Mouse (Mus musculus) activated CD4-positive, CD25-positive, alpha-beta regulatory T cell, adult 9 weeks (primary cell): ENCODE data around the gene Ccdc51. TPM values are rescaled to one million over a fixed set of nuclear protein-coding genes. Genes with fewer than 3 reads are reported as not detected.

Experiments used
- polyA plus RNA-seq: library from polyadenylated mRNA; unstranded; fragments of 100-300 nt; shearing (Covaris generic); gene quantifications from one replicate; pipeline ENCODE4 v1.2.1, GENCODE M21; 2017

Ccdc51 gene
- polyA plus RNA-seq: 18.4 TPM

DNA sequence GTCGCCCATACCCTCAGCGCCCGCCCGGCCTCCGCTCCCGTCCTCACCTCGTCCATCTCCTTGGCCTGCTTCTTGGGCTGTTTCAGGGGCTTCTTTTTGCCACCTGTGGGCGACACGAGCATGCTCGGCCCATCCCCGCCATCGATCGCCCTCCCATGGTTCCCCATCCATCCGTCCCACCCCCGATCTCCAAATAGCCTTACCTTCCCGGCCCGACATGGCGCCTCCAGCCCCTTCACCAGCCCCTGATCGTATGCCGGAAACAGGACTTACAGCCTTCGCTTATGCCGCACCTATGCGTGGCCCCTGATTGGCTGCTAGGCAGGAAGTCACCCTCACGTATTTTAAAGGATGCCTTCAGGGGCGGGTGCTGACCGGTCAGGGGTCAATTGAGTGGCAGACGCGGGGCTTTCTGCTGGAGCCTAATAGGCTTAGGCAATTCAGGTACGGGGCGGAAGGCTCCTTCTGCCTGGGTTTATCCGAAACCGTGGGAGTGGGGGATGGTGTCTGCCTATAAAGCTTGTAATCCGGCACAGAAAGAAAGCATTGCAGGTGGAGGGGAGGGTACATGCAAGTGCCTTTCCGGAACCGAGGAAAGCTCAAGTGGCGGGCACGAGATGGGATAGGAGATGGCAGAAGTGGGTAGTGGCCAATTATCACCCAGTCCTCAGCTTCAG is at the start of gene Ccdc51, which contains the start of gene Tma7:
Gene Ccdc51 (plus strand): TSS at position 370 of the 677 bp plus-strand sequence.
Gene Tma7 (minus strand): TSS at position 464 of the 677 bp plus-strand sequence.

DNA sequence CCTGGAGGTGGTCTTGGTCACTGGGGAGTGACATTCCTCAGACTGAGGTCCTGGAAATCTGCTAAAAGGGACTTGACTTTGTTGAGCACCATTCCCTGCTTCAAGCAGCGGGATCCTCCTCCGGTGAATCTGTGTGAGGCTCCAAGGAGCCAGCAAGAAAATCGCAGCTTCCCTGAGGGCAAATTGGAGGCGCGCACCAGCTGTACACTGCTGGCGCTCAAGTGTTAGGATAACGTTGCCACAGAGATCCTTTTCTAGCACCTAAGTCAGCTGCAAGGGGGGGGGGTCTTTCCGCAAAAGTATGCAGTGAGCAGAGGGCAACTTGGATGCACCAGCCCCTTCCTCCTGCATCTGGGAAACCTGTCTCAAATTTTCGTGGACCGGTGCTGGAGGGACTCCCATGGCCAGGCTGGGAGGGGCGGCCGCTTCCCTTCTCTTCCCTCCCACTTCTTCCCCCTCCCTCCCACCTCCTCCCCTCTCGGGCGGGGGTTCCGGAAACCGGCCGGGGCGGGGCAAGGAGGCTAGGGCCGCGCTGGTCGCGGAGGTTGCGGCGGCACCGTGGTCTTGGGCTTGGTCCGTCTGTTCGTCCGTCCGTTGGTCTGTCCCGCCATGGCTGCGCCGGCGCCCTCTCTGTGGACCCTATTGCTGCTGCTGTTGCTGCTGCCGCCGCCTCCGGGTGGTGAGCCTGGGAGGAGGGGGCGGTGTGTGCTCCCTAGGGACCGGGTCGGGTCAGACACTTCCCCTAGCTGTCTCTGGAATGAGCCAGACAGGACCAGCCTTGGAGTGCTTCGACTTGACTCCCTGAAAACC is 44.0 kb upstream of the Ccdc51 start, which contains the start of gene Shisa5:
Gene Shisa5 (plus strand): TSS at position 480 of the 810 bp plus-strand sequence.

DNA sequence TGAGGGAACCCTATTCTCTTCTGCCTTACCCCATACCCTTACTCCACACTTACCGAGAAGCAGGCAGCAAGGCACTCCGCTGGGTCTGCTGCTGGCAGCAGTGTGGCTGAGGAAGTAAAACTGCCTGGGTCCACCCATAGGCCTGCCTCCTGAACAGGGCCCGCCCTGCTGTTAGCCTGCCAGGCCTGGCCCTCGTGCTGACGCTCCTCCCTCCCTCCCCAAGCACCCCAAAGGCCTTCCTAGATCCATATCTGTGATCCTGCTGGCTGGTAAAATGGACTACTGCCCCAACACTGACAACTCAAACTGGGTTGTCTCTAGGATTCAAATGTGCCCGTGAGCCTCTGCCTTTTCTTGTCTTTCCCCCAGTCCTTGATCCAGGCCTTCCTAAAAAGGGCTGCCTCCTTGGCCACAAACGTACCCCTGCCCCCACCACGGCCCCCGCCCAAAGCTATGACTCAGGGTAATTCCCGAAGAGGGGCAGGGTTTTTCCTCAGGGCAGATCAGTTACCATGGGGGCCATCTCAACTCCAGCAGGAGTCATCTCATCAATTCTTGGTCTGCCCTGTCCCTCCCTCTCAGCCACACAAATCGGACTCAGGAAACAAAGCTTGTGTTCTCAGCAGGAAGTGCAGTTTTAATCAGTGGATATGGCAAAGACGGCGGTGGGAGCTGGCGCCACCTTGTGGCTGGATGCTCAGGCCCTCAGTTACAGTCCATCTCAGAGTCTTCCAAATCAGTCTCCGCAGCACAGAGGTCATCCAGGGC is 23.0 kb upstream of the Ccdc51 start, which contains the start of gene Trex1:
Gene Trex1 (minus strand): TSS at position 599 of the 768 bp plus-strand sequence.

DNA sequence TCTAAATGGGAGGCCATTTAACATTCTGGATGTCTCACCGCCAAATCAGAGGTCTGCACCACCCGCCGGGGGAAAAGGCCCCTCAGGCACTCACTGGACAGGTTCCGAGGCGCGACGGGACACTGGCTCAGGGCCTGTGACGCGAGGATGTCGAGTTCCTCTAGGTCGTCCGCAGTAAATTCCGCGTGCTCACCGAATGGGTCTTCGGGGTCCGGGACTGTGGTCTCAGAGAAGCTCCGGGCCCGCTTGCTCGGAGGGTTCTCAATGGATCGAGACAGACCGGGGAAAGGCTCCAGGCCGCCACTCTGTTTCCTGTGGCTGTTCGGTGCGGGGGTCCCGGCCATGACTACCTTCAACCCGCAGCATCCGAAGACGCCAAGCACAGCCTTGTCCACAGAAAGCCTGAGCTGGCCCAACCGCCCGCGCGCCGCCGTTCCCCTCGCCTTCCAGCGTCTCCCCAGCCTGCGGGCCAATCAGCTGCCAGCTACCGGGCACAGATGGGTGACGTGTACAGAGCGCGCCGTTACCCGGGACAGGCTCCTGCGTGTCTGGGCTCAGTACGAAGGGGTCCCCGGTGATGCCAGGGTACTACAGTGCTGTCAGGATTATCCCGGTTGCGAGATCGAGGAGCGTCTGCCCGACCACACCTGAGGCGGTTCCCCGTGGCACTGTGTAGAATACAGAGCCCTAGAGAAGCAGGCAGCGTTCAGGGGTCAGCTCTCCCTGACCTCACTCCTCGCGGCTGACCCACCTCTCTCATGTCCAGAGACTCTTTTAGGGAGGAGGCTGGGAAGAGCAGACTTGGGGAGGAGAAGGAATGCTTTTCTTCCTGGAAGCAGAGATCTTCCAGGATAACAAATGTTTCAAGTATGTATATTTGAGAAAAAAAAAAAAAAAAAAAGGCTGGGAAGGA is 8.4 kb upstream of the Ccdc51 start, which contains the start of gene Atrip:
Gene Atrip (minus strand): TSS at position 464 of the 913 bp plus-strand sequence.

DNA sequence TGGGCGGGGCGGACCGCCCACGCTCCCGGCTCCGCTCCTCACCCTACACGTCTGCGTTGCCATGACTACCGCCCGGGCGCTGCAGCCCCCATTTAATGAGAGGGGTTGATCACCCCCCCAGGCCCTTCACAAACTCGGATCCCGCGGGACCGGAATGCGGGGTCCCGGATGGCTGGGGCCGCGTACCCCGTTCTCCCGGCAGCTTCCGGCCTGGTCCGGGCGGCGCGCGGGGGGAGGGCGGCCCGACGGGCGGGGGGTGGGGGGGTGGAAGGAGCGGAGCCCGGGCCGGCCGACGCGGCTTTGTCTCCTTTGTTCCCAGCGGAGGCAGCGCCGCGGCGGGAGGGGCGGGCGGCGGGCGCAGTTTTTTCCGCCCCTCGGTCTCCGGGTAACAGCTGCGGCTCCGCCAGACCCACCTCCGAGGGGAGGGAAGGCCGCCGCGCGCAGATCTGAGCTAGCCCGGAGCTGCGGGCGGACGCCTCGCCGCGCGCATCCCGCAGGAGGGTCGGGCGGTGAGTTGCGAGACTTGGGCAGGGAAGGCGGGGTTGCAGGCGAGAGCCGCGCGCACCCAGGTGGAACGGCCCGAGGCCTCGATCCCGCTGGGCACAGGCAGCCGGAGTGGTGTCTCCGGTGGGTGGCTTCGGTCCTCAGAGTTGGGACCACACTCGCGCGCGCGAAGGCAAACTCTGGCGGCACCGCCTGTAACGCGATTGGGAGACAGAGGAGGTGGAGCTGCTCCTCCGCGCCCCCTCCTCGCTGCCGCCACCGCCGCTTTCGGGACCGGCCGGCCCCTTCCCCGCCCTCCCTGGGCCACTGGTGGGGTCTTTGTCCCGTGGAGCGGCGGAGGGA is 13.1 kb downstream of the Ccdc51 start, which contains the start of gene Plxnb1:
Gene Plxnb1 (plus strand): TSS at position 253 of the 846 bp plus-strand sequence.

Other genes starting within 250 kb of the Ccdc51 start
- gene Slc26a6, start 229.2 kb upstream of the Ccdc51 start, polyA plus RNA-seq: 19.5 TPM
- gene Tmem89, start 167.9 kb upstream of the Ccdc51 start, polyA plus RNA-seq: not detected
- gene Uqcrc1, start 145.9 kb upstream of the Ccdc51 start, polyA plus RNA-seq: 346 TPM
- 0.95 TPM for gene Col7a1, start 128.9 kb upstream of the Ccdc51 start, polyA plus RNA-seq
- not detected for gene Ucn2, start 96.5 kb upstream of the Ccdc51 start, polyA plus RNA-seq
- 5.7 TPM for gene Pfkfb4, start 90.7 kb upstream of the Ccdc51 start, polyA plus RNA-seq
- gene Shisa5, start 43.9 kb upstream of the Ccdc51 start, polyA plus RNA-seq: 4,784 TPM
- gene Trex1, start 22.8 kb upstream of the Ccdc51 start, polyA plus RNA-seq: 120 TPM
- gene Atrip, start 8.4 kb upstream of the Ccdc51 start, polyA plus RNA-seq: 22.8 TPM
- gene Tma7, start 94 bp downstream of the Ccdc51 start, polyA plus RNA-seq: 624 TPM
- gene Plxnb1, start 12.9 kb downstream of the Ccdc51 start, polyA plus RNA-seq: 3.3 TPM
- gene Fbxw21, start 79.5 kb downstream of the Ccdc51 start, polyA plus RNA-seq: not detected
- gene Fbxw13, start 113.5 kb downstream of the Ccdc51 start, polyA plus RNA-seq: not detected
- gene Fbxw20, start 152.3 kb downstream of the Ccdc51 start, polyA plus RNA-seq: not detected
- not detected for gene Fbxw14, start 205.2 kb downstream of the Ccdc51 start, polyA plus RNA-seq